Mouse (Mus musculus): ENCODE results near the gene Cryge.
"Not testable (repeated sequence)": the region's sequence is repeated elsewhere in the genome, so short reads cannot be mapped to it uniquely, and the experiment has no call there.

The Cryge gene

GRCm38 (mm10) chr1:65050952-65051351 is at the start of gene Cryge:
Gene Cryge, minus strand, starts transcription at chr1:65051149.
- DNase-seq (ENCODE audit: low spot score), result not testable (repeated sequence)

- DNase-seq (ENCODE audit: low spot score), result no peak
Measured at GRCm38 (mm10) chr1:65096953-65097352, 46.0 kb upstream of the Cryge start.

GRCm38 (mm10) chr1:65091566-65091965 is 40.6 kb upstream of the Cryge start:
- no peak for DNase-seq (ENCODE audit: low spot score)

GRCm38 (mm10) chr1:65090370-65090769 is 39.4 kb upstream of the Cryge start:
- DNase-seq (ENCODE audit: low spot score), result no peak

GRCm38 (mm10) chr1:65088567-65089356 is 37.8 kb upstream of the Cryge start:
- DNase-seq (ENCODE audit: low spot score), result no peak

- DNase-seq (ENCODE audit: low spot score), result no peak
Measured at GRCm38 (mm10) chr1:65082188-65082587, 31.2 kb upstream of the Cryge start, which contains the start of gene Crygb. Gene Crygb, minus strand, starts transcription at chr1:65082288.

- no peak for DNase-seq (ENCODE audit: low spot score)
Measured at GRCm38 (mm10) chr1:65075607-65076006, 24.7 kb upstream of the Cryge start.

GRCm38 (mm10) chr1:65073589-65073988 is 22.6 kb upstream of the Cryge start, which contains the start of gene Crygc:
Gene Crygc, minus strand, starts transcription at chr1:65073689.
- DNase-seq (ENCODE audit: low spot score), result no peak

GRCm38 (mm10) chr1:65067842-65068241 is 16.9 kb upstream of the Cryge start:
- DNase-seq (ENCODE audit: low spot score), result no peak

- DNase-seq (ENCODE audit: low spot score), result no peak
Measured at GRCm38 (mm10) chr1:65064201-65064600, 13.3 kb upstream of the Cryge start.

GRCm38 (mm10) chr1:65063352-65063751 is 12.4 kb upstream of the Cryge start, which contains the start of gene Crygd:
Gene Crygd, minus strand, starts transcription at chr1:65063452.
- no peak for DNase-seq (ENCODE audit: low spot score)

GRCm38 (mm10) chr1:65052140-65052539 is 1.2 kb upstream of the Cryge start:
- no peak for DNase-seq (ENCODE audit: low spot score)

- no peak for DNase-seq (ENCODE audit: low spot score)
Measured at GRCm38 (mm10) chr1:65051696-65052095, 747 bp upstream of the Cryge start.

GRCm38 (mm10) chr1:65048781-65049180 is 2.2 kb downstream of the Cryge start:
- DNase-seq (ENCODE audit: low spot score), result no peak

- no peak for DNase-seq (ENCODE audit: low spot score)
Measured at GRCm38 (mm10) chr1:65046401-65047109, 4.4 kb downstream of the Cryge start.

GRCm38 (mm10) chr1:65043433-65043832 is 7.5 kb downstream of the Cryge start:
- no peak for DNase-seq (ENCODE audit: low spot score)

- no peak for DNase-seq (ENCODE audit: low spot score)
Measured at GRCm38 (mm10) chr1:65041837-65042236, 9.1 kb downstream of the Cryge start.

GRCm38 (mm10) chr1:65040806-65041205 is 10.1 kb downstream of the Cryge start:
- DNase-seq (ENCODE audit: low spot score), result no peak

GRCm38 (mm10) chr1:65039679-65040078 is 11.3 kb downstream of the Cryge start:
- DNase-seq (ENCODE audit: low spot score), result no peak

- DNase-seq (ENCODE audit: low spot score), result no peak
Measured at GRCm38 (mm10) chr1:65037542-65037941, 13.4 kb downstream of the Cryge start.

GRCm38 (mm10) chr1:65035513-65035912 is 15.4 kb downstream of the Cryge start:
- no peak for DNase-seq (ENCODE audit: low spot score)

- no peak for DNase-seq (ENCODE audit: low spot score)
Measured at GRCm38 (mm10) chr1:65032641-65033040, 18.3 kb downstream of the Cryge start, which contains the start of gene Akr1cl. Gene Akr1cl, minus strand, starts transcription at chr1:65032759.

GRCm38 (mm10) chr1:65028206-65028605 is 22.7 kb downstream of the Cryge start:
- DNase-seq (ENCODE audit: low spot score), result no peak
